Mouse (Mus musculus) thymus, postnatal 4 days (tissue): ENCODE measurements around the gene Zfp385b.
A peak's percentile ranks its signal among the peaks of the same experiment; 100 is the strongest.

Experiments
- DNase-seq: peaks from one replicate; pipeline ENCODE4 v3.0.0; 2021

The Zfp385b gene

DNA sequence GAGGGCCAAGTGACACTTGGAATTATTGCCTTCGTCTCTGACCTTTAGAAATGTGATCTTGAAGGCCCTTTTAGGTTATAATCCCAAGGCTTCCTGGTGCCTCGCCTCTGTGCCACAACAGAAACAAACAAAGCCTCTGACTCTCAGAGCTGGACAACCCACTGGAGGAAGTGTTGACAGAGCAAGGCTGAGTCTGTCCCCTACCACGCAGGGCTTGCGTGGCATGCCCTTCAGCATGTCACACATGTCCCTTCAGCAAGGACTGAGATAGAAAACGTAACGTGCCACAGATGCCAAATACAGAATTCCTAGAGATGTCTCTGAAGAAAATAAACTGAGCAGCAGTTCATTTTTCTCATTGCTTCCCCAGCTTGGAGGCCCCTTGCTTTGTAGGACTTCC is 310.7 kb downstream of the Zfp385b start:
- no peak for DNase-seq

DNA sequence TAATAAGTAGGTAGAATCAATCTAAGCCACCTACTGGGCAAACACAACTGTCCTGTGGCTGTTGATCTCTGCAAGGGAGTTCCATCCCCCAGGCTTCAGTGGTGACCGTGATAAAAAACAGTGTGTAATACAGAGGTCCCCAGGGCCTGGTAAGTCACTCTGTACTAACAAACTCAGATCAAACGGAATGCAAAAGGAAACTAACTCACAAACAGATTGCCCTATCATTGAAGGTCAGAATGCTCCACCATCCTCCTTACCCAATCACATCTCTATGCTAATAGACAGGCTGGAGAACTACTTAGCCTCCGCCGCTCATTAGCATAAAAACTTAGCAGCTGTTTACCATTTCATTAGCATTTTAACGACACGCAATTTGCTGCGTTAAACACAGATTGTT is 313.1 kb downstream of the Zfp385b start:
- DNase-seq, result no peak

DNA sequence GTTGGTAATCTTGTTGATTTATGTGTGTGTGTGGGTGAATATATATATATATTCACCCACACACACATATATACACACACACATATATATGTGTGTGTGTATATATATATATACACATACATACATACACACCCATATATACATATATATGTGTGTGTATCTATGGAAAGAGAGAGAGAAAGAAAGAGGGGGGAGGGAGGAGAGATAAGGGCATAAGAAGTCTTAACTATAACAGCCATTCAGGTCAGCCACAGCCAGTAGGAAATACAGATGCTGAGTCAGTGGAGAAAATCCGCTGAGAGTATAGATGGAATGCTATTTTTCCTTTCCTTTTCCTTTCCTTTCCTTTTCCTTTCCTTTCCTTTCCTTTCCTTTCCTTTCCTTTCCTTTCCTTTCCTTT is 313.8 kb downstream of the Zfp385b start:
- no peak for DNase-seq

DNA sequence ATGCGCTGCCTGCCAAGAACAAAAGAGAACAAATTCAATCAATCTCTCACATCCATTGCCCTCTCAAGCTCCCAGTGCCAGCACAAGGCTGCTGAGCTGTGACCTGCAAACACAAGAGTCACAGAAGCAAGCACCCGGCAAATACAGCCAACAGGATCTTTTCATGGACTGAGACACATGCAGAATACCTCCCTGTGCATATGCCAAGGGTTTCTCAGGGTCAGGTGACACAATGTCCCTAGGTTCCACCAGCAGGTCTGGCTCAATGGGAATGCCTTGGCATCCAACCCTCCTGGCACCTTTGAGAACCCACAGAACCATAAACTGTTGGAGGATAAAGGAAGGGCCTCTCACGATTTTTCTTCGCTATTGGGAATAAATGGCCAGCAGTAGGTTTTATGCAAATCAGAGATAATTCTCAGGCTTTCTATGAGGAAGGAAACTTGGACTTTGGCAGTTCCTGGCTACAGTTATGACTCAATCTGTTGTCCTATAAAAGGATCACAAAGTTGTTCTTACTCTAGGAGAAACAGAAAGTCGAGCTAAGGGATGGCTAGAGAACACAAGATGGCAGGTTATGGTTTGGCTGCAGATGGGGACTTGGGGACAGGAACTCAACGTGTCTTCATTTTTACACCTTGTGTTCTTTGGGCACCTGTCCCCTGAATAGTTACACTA is 315.6 kb downstream of the Zfp385b start:
- DNase-seq, result no peak

DNA sequence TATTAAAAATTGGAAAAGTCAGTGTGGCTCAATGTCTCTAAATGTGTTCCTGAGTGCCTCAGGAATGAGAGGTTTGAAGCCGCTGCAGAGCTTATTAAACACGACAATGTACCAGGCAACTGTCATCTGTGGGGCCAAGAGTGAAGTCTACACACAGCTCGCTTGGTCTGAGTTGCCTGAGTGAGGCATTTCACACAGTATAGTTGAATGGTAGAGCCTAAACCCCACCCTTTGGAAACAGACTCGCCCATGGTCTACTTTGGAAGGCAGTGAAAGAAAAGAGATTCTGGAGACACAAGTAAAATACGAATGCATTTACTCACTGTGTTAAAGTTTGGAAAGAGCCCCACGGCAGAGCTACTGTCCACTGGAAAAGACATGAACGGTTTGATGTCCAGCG is 316.2 kb downstream of the Zfp385b start:
- DNase-seq, result no peak

DNA sequence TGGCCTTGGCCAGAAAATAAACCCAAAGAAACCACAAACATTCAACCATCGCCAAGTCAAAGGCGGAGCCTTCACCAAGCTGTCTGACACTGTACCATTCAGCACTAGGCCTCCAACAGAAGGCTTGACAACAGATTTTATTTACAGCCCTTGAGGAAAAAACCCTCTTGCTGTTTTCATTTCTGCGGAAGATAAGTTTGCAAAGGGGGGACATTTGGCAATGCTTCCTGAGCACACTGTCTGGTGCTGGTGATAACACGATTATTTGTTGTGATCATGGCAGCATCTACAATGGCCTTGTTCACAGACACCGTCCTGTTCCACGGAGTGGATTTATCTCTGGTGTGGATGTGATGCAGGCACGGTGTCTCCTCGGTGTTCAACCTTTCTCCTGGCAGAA is 317.0 kb downstream of the Zfp385b start:
- no peak for DNase-seq

DNA sequence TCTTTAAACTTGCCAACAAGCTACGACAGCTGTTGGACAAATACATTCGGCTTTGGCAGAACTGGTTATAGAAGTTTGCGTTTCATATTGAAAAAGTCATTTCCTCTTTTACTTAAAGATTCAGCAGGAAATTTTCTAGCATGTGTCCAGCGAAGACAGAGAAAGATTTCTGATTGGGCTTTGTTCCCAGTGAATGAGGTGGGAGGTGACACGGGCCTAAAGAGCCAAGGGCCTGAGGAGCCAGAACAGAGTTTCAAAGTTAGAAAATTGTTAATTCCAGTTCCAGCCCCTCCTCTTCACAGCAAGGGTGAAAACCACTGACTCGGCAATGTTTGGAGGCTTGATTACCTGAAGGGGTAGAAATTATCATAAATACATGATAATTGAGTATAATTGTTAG is 319.0 kb downstream of the Zfp385b start:
- DNase-seq, result no peak

DNA sequence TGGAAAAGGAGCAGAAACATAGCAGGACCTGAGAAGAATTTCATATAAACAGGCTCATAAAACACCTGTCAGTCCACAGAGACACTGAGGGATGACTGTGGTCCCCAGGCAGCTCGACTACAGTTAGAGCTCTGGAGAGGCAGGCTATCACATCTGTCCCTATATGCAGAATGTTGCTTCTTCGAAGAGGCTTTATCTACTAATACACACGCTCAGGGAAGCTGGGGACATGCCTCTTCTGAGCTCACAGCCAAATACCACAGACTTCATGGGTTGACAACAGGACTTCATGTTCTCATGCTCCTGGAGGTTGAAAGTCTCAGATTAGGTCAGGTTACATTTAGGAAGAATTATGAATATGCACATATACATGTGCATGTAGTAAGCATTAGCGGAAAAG is 321.1 kb downstream of the Zfp385b start:
- no peak for DNase-seq

DNA sequence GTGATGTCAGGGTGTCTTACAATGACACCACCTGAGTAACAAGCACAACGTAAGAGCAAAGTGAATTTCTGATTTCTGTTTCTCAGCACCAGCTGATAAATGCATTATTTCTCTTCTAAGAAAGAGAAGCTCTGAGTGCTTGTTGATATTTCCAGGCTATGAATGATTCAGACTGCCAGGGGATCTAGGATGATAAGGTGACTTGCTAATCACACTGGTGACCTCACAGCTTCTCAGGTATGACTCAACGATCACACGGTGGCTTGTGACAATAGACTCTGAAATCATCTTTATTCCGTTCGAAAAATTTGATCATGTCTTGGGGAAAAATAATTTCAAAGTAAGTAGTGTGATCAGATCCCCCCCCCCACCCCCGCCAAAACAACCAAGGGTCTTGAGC is 321.5 kb downstream of the Zfp385b start:
- no peak for DNase-seq

DNA sequence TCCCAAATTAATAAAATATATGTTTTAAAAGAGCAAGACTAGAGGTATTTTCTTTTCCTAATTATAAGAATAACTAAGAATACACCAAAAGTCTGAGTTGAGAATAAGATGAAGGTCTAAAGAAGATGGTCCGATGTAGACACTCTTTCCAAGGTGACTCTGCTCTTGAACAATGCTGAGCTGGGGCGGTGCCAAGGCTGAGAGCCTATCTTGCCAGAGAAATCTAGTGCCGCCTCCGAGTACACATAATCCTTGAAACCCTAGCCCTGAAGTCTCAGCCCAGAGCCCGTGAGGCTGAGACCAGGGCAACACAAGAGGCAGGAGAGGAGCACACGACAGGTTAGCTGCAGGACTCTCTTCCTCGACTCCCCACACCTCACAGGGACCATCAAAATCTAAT is 323.4 kb downstream of the Zfp385b start:
- DNase-seq, result no peak

DNA sequence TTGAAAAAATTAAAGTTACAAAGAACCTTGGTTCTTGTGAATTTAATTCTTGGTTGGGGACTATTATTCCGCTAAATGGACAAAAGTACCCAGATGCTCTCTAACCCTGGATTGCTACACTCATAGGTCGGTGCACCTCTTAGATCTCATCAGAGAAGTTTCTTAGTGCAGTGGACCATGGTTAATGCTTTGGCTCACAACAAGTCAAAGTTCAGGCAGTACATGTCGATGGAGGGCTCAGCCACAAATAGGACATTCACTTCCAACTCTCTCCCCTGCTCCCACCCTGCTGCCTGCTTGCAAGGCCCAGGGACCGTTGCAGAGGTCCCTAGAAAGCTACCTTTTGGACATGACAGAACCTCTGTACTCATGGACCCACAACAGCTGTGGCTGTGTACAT is 324.1 kb downstream of the Zfp385b start:
- DNase-seq, result no peak

DNA sequence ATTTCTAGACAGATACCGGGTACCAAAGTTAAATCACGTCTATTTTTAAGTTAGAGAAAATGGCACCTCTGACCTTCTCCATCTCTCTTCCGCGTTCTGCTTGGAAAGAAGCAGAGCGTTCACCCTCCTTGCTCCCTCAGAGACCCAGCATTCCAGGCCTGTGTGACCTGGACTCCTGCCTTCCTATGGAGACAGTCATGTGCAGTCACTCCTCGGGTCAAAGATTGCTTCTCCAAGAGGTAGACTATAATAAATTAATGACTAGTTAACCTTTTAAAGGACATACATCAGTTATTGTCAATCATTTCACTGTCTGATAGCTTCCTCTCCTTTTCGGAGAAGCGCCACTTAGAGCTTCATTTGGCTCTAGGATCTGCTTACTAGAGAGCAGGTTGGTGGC is 325.7 kb downstream of the Zfp385b start:
- no peak for DNase-seq

DNA sequence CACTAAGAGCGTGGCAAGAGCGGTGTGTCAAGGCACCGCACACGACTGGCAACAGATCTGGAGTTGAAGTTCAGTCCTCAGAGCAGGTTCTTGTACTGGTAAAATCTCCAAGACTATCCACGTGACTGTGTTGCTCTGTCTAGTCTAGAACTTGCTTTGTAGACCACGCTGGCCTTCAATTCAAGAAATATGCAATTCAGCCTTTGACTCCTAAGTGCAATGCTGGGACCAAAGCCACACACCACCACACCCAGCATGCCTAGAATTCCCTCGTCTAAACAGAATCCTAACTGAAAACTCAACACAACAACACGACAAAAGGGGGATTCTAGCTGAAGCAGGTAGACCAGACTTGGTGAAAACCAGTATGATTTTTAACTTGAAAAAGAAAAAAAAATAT is 332.3 kb downstream of the Zfp385b start:
- no peak for DNase-seq

DNA sequence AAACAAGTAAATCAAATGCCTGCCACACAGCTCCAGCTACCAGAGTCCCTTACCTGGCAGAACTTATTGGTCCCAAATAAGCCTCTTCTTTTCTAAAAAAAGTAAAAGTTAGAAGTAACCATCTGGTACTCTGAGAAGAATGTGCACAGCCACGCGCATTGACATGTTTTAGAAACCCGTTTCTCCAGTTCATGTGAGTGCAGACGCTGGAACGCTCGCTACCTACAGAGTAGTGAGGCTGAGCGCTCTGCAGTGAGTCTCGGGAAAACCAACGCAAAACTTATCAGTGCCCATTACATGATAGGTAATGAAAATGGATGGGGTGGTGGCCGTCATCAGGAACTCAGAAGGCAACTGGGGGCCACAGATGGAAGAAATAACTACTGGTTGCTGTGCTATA is 338.2 kb downstream of the Zfp385b start:
- no peak for DNase-seq

DNA sequence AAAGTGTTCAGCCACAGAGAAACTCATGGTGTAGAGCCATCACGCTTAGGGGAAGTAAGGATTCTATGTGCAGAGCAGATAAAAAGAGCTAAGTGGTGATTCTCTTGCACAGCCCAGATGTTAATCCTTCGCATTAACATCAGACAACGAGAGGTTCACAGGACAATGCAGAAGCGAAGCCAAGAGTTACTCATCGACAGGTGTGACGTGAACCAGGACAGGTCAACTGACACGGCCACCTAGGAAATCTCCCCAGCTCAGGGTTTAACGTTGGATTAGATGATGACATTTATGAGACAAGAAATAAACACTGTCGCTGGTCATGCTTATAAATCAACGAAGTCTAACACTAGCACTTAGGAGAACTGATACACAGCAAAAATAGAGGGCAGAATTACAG is 341.9 kb downstream of the Zfp385b start:
- DNase-seq, result no peak

DNA sequence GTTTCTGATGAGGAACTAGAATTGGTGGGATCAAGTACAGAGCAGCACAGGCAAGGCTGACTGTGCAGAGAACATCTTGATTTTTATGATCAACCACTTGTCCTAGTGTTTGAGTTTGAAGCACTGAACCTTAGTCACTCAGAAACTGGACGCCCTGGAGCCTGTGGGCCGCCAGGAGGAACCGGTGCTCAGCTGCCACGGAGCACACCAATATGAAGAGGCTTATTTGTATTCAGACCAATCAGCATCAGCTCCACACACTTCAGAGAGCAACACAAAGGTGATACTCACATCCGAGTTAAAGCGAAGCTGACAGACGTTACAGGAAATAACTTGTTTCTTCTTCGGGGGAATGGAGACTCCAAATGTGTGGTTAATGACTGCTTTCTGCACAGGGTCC is 343.0 kb downstream of the Zfp385b start:
- no peak for DNase-seq

DNA sequence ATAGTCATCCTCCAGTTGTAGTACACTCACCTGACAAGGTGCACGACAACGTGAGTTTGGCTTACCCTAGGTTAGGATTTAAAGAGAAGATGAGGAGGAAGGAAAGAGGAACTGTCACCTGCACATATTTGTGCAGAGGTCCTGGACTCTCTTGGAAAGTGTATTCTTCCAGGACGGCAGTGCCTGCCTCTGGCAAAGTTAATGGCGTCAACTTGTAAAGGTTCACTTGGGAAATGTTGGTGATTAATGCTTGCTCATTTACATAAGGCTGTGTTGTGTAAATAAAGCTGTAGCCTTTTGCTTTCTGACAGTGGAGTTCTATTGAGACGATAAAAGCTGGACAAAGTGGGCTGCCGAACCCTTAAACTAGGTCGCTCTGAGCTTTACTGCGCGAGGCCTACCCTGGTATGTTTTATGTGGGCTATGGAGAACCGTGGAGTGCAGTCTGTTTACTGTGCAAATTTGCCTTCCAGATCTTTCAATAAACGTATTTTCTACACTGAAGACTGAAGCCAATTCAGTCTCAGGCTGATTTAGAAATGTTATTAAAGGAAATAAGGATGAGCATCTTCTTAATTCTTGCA is 347.1 kb downstream of the Zfp385b start:
- DNase-seq, result no peak

DNA sequence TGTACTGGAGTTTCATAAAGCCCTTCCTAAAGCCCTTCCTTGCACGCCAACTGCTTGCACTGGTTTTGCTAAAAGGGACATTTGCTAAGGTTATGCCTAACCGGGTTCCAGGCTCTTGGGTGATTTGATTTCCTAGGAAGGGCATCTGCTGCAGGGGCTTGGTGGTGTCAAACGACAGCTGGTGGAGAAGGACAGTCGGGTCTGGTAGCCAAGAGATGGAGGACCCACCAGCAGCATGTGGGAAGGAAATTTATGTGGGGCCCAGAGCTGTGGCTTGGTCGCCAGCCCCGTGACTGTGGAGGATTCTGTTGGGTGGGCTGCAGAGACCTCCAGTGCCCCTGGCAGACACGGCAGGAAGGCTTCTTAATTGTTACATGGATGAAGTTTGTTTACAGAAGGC is 348.7 kb downstream of the Zfp385b start:
- no peak for DNase-seq

DNA sequence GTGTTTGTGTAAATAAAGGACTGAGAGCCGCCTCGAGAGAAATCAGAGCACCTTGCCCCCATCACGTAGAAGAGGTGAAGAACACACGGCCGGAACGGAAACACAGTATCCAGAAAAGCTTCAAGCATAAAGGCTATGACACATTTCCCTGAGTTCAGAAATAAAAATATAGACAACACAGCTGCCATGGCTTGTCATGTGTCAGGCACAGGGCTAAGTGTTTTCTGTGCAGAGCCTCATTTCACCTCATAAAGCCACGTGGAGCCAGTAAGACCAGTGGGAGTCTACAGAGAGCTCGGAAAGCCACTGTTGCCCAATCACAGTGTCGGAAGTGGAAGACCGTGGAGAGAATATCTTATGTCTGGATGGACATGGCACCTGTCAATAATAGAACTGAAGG is 358.0 kb downstream of the Zfp385b start:
- no peak for DNase-seq

DNA sequence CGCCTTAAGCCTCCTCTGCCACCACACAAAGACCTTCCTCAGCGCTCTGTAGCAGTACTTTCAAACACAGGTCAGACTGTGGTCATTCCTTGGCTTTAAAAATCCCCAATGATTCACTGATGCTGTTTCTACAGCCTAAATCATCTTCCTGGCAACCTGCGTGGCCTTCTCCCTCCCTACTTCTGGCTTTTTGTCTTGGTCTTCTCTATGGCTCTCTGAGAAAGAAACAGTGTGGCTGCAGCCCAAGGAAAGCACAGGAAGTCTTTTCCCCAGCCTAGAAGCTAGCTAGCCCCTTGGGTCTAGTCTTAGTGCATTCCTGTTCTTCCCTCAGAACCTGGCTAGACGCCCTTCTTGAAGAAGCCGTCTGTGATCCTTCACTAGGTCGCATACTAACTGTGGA is 359.4 kb downstream of the Zfp385b start:
- no peak for DNase-seq

DNA sequence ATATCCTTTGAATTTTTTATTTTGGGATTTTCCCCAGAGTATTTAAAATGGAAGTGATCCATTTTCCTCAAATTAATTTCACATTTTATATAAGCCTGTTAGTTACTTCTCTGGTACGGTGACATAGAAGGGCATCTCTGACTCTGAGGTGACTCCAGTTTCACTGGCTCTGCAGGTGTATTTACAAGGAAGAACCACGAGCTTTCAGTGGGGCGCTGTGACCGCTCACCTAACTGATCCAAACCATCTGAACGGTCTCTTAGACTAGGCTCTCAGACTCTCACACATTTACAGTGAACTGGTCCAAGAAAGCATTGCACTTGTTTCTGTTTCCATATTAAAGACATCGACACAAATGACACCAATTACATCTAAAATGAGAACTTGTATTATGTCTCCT is 361.0 kb downstream of the Zfp385b start:
- DNase-seq, result no peak

DNA sequence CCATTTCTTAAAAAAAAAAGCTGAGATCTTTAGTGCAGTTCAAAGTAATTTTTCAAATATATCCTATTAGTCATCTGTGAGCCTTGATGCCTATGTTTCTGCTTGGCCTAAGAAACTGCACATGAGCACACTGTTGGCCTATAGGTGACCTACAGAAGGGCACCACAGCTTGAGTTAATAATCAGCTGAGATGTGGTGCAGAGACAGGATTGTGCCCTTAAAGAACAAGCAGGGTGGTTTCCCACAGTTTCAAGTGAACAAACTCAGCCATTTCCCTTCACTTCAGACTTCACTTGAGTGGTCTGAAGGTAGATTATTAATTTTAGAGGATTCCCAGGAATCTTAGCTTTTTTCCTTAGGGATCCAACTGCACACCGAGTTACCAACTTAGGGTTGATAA is 362.3 kb downstream of the Zfp385b start:
- DNase-seq, result no peak

DNA sequence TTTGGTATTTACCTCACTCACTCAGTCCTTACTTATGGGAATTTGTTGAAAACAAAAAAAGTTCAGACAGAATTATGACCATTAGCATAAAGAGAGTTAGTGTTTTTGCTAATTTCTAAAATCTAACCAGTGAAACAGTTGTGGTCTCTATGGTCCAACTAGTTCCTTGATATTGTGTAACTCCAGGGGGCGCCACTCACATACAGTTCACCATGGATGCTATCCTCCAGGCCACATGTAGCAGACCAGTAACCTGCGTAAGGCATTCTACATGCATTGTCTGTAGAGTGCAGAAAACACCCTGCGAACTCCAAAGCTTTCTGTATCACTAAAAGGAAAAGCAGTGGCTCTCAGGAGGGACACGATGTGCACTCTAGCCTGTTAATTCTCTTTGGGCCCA is 362.8 kb downstream of the Zfp385b start:
- peak; percentile 41 for DNase-seq

DNA sequence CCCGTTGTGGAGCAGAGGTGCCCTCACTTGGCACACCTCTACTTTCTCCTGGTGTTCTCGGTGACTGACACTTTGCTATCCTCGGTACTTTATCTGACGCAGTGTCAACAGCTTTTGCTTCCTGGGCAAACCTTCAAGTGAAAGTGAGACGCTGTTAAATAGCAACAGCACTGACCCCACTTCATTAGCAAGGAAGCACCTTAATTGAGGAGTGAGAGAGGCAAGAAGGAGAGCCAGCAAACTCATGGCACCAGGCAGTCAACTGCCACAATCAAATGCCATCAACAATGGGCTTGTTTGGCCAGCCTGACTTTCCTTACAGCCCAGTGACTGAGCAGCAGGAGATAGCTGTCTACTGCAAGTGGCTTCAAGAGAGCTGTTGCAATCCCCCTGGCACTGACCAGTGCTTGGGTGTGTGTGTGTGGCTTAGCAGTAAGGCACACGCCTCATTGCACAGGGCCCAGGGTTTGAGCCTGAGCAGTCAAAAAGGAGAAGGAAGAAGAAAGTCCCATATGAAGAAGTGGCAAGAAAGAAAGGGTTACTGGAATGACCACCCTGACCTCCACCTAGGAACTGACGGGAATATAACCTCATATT is 365.0 kb downstream of the Zfp385b start:
- no peak for DNase-seq

DNA sequence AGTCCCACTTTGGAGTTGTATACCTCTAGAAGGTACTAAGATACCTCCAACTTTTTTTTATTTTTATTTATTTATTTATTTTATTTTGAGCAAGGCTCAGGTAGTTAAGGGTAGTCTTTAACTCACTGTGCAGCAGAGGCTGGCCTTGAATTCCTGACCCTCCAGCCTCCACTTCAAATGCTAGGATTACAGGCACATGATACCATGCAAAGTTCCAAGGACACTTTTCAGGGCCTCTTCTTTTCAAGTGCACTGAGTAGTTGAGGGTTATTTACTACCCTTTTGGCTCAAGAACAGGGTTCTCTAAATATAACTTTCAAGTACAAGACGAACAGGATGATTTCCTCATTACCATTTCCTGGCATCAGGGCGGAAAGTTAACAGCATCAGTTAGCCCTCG is 365.7 kb downstream of the Zfp385b start:
- DNase-seq, result no peak
